Mouse (Mus musculus): ENCODE measurements around the gene Usp46.
A peak's percentile ranks its signal among the peaks of the same experiment; 100 is the strongest.
"Not testable (repeated sequence)": the region's sequence is repeated elsewhere in the genome, so short reads cannot be mapped to it uniquely, and the experiment has no call there.

The Usp46 gene

GRCm38 (mm10) chr5:74067831-74068713, at the start of gene Usp46:
Gene Usp46, minus strand, starts transcription at chr5:74068431.
- DNase-seq: peak; percentile 92 to 96

- no peak for DNase-seq
Observed at GRCm38 (mm10) chr5:74113961-74114689, 45.9 kb upstream of the Usp46 start.

GRCm38 (mm10) chr5:74105445-74105844, 37.2 kb upstream of the Usp46 start:
- DNase-seq: no peak

GRCm38 (mm10) chr5:74101761-74102160, 33.5 kb upstream of the Usp46 start:
- no peak for DNase-seq

GRCm38 (mm10) chr5:74099046-74099445, 30.8 kb upstream of the Usp46 start:
- no peak for DNase-seq

- no peak for DNase-seq
Observed at GRCm38 (mm10) chr5:74097854-74098220, 29.6 kb upstream of the Usp46 start.

GRCm38 (mm10) chr5:74097116-74097853, 29.1 kb upstream of the Usp46 start:
- no peak for DNase-seq

GRCm38 (mm10) chr5:74096060-74096459, 27.8 kb upstream of the Usp46 start:
- no peak for DNase-seq

- no peak for DNase-seq
Observed at GRCm38 (mm10) chr5:74095611-74096010, 27.4 kb upstream of the Usp46 start.

GRCm38 (mm10) chr5:74094841-74095437, 26.7 kb upstream of the Usp46 start:
- no peak for DNase-seq

- DNase-seq: no peak
Observed at GRCm38 (mm10) chr5:74093556-74094428, 25.6 kb upstream of the Usp46 start.

- peak; percentile 89 to 93 for DNase-seq
Observed at GRCm38 (mm10) chr5:74092833-74093555, 24.8 kb upstream of the Usp46 start.

- DNase-seq: no peak
Observed at GRCm38 (mm10) chr5:74092481-74092832, 24.2 kb upstream of the Usp46 start.

- no peak for DNase-seq
Observed at GRCm38 (mm10) chr5:74089643-74090042, 21.4 kb upstream of the Usp46 start.

- DNase-seq: no peak
Observed at GRCm38 (mm10) chr5:74081756-74082155, 13.5 kb upstream of the Usp46 start.

- DNase-seq: no peak
Observed at GRCm38 (mm10) chr5:74078861-74079615, 10.8 kb upstream of the Usp46 start.

GRCm38 (mm10) chr5:74078400-74078799, 10.2 kb upstream of the Usp46 start:
- DNase-seq: no peak

- no peak for DNase-seq
Observed at GRCm38 (mm10) chr5:74077959-74078358, 9.7 kb upstream of the Usp46 start.

GRCm38 (mm10) chr5:74076759-74077158, 8.5 kb upstream of the Usp46 start:
- no peak for DNase-seq

- not testable (repeated sequence) for DNase-seq
Observed at GRCm38 (mm10) chr5:74070564-74070963, 2.3 kb upstream of the Usp46 start.

Measured in cerebellum, postnatal 25 days (tissue).